Mouse (Mus musculus) embryo, embryonic 10 days (tissue): ENCODE data around the gene Otub2.

Experiments used
- DNase-seq: peaks from one replicate; pipeline ENCODE4 v3.0.0-alpha.2; 2015; ENCODE audit warnings: low spot score

Gene Otub2

GRCm38 (mm10) chr12:103388505-103389347, at the start of gene Otub2:
Gene Otub2 (plus strand): TSS chr12:103388682.
- peak; percentile 98 for DNase-seq

GRCm38 (mm10) chr12:103341212-103341611, 47.3 kb upstream of the Otub2 start:
- no peak for DNase-seq

GRCm38 (mm10) chr12:103343456-103343855, 45.0 kb upstream of the Otub2 start:
- no peak for DNase-seq

GRCm38 (mm10) chr12:103344934-103345333, 43.5 kb upstream of the Otub2 start:
- DNase-seq, result no peak

GRCm38 (mm10) chr12:103346945-103347344, 41.5 kb upstream of the Otub2 start:
- no peak for DNase-seq

- DNase-seq, result no peak
Observed at GRCm38 (mm10) chr12:103347406-103347805, 41.1 kb upstream of the Otub2 start.

GRCm38 (mm10) chr12:103348506-103348905, 40.0 kb upstream of the Otub2 start:
- DNase-seq, result peak; percentile 94

GRCm38 (mm10) chr12:103352735-103353134, 35.7 kb upstream of the Otub2 start:
- DNase-seq, result no peak

- DNase-seq, result peak; percentile 58
Observed at GRCm38 (mm10) chr12:103353538-103353937, 34.9 kb upstream of the Otub2 start.

- no peak for DNase-seq
Observed at GRCm38 (mm10) chr12:103355746-103356414, 32.6 kb upstream of the Otub2 start, which contains the start of gene Asb2. Gene Asb2 (minus strand): TSS chr12:103356001.

GRCm38 (mm10) chr12:103356415-103356748, 32.1 kb upstream of the Otub2 start:
- no peak for DNase-seq

GRCm38 (mm10) chr12:103358216-103358615, 30.3 kb upstream of the Otub2 start:
- no peak for DNase-seq

- no peak for DNase-seq
Observed at GRCm38 (mm10) chr12:103358951-103359801, 29.3 kb upstream of the Otub2 start.

- DNase-seq, result no peak
Observed at GRCm38 (mm10) chr12:103360812-103361211, 27.7 kb upstream of the Otub2 start.

GRCm38 (mm10) chr12:103361539-103362307, 26.8 kb upstream of the Otub2 start:
- no peak for DNase-seq

GRCm38 (mm10) chr12:103362336-103362735, 26.1 kb upstream of the Otub2 start:
- no peak for DNase-seq

- DNase-seq, result no peak
Observed at GRCm38 (mm10) chr12:103367171-103367570, 21.3 kb upstream of the Otub2 start.

- DNase-seq, result peak; percentile 65
Observed at GRCm38 (mm10) chr12:103367620-103368325, 20.7 kb upstream of the Otub2 start.

- no peak for DNase-seq
Observed at GRCm38 (mm10) chr12:103368326-103368669, 20.2 kb upstream of the Otub2 start.

- DNase-seq, result no peak
Observed at GRCm38 (mm10) chr12:103368777-103369176, 19.7 kb upstream of the Otub2 start.

- no peak for DNase-seq
Observed at GRCm38 (mm10) chr12:103370861-103371260, 17.6 kb upstream of the Otub2 start.
